Mouse (Mus musculus) cerebellum, adult 11 months (tissue): ENCODE measurements around the gene H2afv.
A peak's percentile ranks its signal among the peaks of the same experiment; 100 is the strongest.
"Not testable (repeated sequence)": the region's sequence is repeated elsewhere in the genome, so short reads cannot be mapped to it uniquely, and the experiment has no call there.

Experiments
- DNase-seq: peaks from one replicate; pipeline ENCODE4 v3.0.0; 2022

Gene H2afv

DNA sequence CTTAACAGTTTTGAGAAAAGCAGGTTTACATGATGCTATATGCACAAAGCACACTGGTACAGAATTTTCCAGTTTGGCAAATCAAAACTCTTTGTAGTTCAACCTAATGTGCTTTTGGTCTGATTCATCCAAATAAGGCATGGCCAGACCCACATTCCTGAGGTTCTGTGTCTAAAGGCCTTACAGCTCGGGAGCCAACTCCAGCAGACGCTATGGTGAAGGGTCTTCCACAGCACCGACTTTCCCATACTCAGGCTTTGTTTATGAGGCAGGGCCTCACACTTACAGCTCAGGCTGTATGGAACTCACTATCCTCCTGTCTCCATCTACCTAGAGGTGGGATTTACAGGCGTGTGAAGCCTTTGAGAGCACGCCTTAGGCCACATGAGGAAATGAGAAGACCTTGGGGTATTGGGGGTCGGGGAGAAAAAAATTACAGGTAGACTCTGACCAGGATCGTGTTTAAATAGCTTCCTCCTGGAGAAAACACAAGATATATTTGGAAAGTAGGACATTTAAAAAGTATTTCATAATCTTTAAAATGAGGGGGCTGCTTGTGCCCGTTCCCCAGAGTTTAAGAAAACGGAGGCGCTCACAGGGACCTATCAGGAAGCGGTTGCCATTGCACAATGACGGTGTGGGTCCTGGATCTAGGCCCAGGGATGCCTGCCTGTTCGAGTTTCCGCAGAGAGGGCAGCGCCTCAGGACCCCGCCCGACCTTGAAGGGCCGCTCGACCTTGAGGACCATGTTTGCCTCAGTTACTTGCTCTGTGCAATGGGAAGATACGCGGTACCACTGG, 29.3 kb downstream of the H2afv start, which contains the start of gene Ppia:
Ppia (plus strand) TSS at position 693 of the 800 bp plus-strand sequence.
- no peak for DNase-seq

DNA sequence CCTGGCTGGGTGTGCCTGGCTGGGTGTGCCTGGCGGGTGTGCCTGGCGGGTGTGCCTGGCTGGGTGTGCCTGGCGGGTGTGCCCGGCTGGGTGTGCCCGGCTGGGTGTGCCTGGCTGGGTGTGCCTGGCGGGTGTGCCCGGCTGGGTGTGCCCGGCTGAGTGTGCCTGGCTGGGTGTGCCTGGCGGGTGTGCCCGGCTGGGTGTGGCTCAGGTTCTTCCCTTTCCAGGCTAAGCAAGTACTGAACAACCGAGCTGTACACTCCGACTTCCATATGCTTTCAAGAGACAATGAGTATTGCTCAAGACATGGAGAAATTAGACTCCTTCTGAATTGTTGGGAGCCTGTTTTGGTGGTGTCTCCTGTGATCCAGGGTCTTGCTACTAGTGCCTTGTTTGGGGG, 31.0 kb downstream of the H2afv start:
- no peak for DNase-seq

DNA sequence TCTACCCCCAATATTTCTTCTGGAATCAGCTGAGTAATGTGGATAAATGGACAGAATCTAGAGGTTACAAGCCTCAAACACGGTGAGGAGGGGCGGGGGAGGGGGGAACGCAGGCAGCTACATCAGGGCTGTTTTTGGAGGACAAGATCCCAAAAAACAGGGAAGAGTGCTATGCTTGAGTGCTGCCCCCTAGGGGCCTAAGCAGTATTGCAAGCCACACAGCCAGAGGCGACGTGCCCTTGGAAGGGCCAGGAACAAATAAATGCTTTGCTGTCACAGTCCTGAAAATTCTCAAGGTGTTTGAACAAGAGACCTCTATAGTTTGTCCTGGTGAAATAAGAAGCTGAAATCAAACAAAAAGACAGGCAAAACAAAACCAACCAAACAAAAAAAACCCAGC, 32.6 kb downstream of the H2afv start:
- peak; percentile 76 for DNase-seq

DNA sequence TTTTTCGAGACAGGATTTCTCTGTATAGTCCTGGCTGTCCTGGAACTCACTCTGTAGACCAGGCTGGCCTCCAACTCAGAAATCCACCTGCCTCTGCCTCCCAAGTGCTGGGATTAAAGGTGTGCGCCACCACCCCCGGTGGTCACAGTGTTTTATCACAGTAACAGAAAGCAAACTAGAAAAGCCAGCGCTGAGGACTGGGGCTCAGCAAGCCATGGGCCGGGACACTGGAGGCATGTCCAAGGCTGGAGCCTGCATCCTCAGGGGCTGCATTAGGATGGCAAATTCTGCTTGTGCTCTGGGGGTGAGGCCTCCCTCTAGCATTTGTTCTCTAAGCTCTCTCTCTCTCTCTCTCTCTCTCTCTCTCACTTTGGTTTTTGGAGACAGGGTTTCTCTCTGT, 33.5 kb downstream of the H2afv start:
- not testable (repeated sequence) for DNase-seq

DNA sequence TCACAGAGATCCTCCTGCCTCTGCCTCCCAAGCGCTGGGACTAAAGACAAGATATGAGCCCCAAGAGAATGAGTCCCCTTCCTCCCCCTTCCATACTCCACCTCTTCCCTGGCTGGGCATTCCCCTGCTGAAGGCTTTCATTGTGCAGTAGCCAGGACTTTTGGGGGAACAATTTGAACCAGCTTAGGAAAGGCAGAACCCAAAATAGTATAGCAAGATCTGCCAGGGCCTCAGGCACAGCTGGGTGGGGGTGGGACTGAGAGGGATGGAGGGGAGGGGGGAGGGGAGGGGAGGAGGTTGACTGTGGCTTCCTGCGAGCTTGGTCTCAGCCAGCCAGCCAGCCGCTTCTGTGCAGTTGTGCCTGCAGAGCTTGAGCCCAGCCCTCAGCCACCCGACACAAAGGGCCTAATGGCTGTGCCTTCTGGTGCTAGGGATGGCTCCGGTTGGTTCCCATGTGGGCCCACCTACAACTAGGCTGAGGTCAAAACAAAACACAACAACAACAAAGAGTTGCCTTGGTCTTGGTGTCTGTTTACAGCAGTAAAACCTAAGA, 34.1 kb downstream of the H2afv start:
- DNase-seq: no peak

DNA sequence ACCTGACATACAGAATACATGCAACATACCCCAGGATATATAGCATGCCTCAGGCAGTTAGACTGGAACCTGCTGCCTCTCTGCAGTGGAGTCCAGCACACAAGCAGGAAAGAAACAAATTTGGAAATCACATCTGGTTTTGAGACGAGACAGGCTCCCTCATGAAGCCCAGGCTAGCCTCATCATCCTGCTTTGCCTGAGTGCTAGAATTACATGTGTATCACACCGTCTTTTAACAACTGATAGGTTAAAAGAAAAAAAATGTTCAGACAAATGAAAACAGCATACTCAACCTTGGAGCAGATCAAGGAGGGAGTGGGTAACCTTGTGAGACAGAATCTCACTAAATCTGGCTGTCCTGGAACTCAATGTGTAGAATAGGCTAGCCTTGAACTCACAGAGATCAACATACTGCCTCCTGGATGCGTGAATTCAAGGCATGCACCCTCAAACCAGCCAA, 37.1 kb downstream of the H2afv start:
- DNase-seq: no peak

DNA sequence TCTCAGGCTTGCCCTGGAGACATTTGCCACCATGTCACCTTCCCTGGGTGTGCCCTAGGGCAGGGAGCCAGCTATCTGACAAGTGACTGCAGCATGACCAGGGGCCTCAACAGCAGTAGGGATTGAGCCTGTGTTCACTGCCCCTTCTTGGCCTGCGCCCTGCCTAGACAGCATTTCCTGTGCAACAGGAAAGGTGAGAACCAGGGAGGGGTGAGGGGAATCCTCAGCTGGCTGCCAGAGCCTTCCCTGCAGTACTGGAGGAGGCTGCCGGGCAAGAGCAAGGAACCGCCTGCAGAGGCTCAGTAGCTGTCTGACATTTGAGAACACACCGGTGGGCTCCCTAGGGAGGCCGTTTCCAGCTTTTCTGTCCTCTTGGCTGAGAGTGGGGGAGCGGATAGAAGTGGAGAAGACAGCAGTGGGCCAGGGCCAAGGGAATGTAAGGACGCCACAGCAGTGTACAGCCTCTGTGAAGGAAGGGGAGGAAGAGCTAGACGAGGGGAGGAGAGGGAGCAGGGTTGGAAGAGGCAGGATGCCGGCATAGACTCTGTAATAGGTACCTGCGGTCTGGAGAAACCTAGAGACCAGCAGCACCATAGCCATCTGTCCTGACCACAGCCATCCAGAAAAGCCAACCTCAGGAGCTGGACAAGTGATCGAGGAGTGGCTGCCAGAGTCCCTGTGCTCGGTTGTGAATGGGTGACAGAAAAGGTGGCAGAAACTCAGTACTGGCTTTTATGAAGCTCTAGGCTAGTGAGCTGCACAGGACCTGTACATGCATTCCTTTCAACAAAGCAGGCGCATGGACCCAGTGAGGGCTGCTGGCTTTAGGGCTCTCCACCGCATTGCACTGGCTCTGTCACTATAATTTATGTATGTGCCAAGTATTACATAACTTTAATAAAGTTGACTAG, 37.7 kb downstream of the H2afv start:
- DNase-seq: peak; percentile 65

DNA sequence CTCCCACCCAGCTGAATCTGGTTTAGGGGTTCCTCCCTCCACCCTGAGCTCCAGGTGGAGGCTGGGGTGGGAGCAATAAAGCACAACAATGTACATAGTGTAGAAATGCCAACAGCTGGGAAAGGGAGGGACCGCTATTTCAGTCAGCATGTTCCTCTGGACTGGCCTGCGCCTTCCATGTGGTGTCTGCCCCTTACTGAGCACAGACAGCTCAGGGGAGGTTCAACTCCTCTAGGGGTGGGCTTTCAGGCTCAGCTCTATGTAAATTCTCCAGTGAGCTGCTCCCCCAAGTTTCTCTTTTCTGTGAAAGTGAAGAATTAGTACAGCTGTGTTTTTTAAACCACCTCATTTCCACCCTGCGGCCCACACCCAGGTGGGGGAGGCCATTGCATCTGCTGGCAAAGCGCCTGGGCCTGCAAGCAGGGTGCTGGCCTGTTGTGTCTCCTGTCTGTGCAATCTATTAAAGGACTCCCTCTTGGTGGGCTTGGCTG, 38.6 kb downstream of the H2afv start:
- DNase-seq: no peak

DNA sequence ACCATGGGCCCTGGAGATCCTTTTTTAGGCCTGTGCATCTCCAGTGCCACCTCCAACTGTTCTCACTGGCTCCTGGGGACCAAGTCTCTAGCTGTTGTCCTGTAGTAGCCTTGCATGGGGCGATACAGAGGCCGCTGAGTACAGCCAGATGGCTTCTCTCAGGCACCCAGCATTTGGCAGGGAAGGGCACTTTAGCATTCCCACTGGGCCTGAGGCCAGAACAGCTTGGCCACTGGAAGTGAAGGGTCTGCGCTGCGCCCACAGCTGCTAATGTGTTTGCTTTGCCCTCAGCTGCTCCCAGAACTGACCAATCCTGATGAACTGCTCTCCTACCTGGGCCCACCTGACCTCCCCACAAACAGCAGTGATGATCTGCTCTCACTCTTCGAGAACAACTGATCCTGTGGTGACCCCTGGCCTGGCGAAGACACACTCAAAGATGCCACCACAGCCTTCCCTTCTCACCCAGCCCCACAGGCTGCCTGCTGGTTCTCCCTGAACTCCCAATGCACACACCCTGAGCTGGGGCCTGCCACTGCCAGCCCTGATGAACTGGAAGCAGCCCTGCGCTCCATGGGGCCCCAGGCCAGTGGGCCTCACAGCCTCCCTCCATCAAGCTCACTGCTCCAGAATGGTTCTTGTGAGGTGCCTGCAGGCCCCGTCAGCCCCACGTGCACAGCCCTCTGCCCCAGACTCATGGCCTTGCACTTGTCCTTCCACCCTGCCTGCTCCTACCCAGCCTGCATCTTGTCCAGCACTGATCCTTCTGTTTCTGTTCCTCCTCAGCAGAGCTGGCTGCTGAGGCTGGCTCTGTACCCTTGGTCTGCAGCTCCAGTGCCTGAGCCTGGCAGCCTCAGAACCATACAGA, 39.3 kb downstream of the H2afv start:
- no peak for DNase-seq

DNA sequence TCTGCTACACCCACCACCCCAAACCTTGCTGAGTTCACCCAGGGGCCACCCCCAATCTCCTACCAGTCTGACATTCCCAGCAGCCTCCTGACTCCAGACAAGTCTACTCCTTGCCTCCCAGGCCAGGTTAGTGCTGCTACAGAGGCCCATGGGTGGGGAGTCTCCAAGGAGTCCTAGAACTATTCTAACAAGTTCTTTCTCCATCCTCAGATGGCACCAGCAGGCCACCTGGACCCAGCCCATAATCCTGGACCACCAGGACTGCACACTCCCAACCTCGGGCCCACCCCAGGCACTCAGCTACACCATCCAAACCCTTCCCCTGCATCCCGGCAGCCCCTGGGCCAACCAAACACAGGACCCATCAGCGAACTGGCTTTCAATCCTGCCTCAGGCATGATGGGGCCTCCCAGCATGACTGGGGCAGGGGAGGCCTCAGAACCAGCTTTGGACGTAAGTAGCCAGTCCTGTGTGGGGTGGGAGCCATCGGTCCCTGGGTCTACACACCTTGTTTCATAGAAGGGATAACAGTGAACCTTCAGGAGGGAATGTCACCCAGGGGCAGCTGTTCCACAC, 40.3 kb downstream of the H2afv start:
- no peak for DNase-seq

DNA sequence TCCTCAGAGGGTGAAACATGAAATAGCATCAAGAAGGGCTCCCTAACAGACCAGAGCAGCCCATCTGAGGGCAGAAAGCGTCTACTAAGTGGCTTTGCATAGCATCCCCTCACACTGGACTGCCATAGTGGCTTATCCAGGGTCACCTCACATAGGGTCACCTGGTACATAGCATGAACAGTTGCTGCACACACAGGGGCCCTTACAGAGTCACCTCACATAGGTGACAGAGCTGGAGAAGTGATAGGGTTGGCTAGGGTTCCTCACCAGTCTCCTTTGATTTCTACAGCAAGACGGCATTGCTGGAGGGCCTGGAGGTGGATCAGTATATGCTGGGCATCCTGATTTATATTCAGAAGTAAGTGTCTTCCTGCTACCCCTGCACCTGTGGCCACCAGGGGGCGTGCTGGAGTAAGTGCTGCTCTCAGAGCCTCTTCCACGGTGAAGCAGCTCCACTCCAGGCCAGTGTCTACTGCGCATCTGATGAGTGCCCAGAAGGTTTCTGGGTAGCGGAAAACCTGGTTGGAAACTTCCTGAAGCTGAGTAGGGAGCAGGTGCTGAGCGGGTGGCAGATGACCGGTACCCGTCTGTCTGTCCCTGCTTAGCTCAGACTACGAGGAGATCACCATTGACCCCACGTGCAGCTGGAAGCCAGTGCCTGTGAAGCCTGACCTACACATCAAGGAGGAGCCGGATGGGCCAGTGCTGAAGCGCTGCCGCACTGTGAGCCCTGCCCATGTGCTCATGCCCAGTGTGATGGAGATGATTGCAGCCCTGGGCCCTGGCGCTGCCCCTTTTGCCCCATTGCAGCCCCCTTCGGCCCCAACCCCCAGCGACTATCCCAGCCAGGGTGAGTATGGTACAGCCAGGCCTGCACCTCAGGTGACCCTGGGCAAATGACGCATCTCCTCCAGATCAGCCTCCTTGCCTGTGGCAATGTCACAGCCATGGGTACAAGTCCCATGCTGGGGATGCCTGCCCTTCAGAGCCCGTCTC, 41.4 kb downstream of the H2afv start:
- no peak for DNase-seq

DNA sequence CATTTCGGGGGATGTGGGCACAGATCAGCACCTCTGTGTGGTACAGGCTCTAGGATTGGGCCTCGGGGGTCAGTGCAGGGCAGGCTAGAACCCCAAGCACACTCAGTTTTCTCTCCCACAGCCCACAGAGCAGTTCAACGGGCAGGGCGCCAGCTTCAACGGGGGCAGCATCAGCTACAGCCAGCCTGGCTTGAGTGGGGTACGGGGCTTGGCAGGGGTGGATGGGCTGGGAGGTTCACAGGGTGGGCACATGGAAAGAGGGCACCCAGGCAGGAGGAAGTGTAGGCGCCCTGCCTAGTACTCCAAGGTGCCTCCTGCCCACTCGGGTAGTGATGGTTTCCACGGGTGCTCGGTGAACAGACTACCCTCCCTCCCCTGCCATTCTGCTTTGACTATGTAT, 46.1 kb downstream of the H2afv start:
- no peak for DNase-seq

DNA sequence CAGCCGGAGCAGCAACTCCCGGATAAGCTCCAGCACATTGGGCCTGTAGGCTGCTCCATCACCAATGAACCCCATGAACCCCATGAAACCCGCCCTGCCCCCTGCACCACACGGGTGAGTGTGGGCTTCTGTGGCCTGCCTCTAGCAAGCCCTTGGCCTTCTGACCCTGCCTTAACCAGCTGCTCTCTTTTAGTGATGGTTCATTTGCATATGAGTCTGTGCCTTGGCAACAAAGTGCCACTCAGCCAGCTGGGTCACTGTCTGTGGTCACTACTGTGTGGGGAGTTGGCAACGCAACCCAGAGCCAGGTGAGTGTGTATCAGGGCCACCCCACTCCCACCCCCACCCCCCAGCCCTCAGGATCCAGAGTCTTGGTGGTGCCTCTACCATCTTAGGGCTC, 48.7 kb downstream of the H2afv start:
- DNase-seq: no peak

DNA sequence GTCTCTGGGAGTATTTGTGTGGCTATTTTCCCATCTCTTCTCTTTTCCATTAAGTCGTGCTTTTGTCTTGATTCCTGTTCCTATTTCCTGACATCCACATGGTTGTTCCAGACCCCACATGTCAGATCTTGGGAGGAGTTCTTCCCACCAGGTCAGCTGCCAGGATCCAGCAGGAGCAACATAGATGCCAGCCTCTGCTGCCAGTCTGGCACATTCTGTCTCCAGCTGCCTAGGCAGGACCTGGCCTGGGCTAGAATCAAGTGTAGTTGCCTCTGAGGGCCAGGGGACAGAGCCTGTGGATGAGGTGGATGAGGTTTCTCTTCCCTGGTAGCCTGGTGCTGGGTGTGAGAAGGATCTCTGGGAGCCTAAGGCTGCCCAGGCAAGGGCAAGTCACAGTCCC, 50.4 kb downstream of the H2afv start:
- no peak for DNase-seq

DNA sequence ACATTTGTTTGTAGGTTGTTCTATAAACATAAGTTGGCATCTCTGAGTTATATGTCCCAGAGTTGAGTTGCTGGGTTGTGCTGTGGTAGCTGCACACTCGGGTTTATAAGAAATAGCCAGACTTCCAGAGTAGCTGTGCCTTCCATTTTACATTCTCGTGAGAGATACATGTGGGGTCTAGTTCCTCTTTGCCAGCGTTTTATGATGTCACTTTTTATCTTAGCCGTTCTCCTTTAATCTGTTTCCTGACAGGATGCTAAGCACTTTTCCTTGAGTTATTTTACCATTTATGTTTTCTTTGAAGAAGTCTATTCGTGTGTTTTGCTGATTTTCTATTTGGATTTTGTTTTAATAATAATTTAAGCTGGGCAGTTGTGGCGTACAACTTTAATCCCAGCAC, 51.4 kb downstream of the H2afv start:
- DNase-seq: no peak

DNA sequence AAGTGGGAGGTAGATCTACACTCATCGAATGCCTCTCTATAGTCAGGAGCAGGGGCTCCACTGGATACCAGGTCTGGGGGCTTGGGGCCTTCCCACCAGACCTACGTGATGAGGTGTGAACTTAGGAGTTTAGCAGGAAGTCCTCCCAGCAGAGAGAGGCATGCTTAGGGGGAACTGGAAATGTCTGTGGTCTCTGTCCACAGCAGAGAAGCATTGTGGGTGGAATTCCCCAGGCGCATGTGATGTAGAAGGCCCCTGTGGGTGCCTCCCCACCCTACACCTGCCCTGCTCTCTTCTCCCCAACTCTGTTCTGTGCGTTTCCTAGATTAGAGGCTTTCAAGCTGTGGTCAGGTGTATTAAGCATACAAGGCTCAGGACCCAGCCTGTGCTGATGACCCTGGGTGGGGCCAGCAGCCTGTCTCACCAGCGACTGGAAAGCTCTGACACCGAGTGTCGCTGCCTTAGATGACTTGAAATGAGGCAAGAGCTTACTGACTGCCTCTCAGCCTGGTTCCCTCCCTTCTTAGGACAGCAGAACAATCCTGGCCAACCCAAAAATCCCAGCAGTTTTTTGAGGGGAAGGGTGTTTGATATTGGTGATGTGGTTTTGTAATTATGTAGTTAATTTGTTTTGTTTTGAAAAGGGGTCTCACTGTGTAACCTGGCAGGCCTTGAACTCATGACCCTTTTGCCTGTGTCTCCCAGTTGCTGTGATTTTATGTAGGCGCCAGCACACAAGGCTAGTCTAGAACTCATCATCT, 52.5 kb downstream of the H2afv start:
- DNase-seq: no peak

DNA sequence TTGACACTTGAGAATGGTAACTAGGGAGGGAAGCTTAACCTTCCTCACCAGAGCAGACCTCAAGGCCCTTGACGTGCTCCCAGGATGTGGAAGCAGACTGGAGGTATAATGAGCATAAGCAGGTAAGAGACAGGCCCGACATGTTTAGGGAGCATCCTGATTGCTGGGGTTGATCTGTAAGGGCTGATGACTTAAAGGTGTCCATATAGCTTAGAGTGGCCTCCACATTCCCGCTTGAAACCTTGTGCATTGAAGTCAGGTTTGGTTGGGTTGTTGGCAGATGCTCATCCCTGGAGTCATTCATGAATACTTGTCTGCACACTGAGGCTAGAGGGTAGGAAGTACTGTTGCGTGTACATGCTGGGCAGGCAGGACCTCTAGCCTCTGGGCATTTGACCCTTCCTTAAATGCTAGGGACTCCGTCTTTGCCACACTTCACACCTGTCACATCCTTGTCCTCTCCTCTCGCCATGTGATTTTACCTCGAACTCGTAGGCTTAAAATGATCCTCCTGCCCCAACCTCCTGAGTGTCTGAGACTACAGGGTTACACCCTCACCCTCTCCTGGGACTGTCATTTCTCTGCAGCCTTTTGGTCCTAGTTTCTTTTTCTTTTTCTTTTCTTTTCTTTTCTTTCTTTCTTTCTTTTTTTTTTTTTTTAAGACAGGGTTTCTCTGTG, 53.7 kb downstream of the H2afv start:
- no peak for DNase-seq

DNA sequence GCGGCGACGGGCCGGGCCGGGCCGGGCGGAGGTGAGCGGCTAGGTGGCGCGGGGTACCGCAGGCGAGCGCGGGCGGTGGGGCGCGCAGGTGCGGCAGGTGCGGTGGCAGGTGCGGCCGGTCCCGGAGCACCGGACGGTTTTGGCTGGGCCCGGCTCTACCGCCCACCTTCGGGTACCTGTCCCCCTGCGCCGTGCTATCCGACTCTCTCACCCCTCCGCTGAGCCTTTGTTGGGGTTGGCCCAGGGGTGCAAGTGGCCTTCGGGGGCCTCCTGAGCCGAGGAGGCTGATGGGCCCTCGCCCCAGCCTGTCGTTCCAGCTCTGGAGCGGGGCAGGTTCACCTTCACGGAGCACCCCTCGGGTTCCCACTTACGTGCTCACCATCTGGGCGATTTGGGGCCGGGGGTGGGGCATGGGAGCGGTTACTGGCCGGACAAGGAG, 54.7 kb downstream of the H2afv start:
- peak; percentile 54 for DNase-seq

DNA sequence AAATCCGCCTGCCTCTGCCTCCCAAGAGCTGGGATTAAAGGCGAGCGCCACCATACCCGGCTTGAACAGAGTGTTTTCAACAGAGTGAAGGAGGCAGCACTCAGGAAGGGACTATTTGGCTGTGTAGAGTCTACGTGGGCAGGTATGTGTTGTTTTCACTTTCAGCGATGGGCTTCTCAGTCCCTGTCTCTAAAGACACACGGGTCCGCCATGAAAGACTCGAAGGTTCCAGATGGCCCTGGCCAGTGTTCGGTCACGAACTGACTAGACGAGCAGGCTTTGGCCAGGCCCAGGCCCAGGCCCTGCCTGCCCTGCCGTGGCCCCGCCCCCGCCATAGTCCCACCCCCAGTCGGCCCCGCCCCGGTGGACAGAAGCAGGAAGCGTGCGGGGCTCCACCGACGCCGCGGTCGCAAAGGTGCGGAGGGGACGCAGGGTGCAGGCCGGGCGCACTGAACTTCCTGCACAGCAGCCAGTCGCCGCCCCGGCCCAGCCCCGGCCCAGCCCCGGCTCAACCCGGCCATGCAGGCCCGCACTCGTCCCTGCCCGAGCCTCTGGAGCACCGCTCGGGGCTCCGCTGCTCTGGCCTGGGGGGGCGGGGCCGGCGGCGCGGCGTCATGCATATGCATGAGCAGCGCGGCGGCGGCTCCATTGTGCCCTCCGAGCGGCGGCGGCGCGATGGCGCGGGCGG, 55.4 kb downstream of the H2afv start, which contains the start of gene Zmiz2:
Zmiz2 (plus strand) TSS at position 349 of the 688 bp plus-strand sequence.
- DNase-seq: peak; percentile 92
